ENCODE assay signal across 15 mouse cellular contexts in the genomic region with DNA sequence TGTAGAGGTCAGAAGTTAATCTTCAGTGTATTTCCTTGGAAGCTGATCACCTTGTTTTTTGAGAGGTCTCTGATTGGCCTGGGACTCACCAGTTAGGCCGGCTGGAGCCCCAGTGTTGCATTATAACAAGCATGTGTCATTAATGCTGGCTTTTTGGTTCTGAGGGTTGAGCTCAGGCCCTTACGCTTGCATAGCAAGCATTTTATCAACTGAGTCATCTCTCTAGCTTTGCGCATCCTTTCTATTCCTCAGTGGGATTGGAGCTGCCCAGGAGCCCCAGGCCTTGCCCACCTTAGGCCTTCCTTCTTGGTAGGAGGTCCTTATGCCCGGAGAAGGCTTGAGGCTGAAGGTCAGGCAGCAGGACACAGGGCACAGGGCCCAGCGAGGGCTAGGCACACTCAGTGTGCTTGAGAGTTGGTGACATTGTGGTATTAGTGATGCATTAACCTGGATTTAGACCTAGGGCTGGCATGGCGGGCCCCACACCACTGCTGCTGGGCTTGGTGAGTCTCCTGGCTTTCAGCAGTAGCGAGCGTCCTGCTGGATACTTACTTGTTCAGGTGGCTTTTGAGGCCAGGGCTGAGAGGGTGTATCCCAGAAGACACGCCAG. TPM values are rescaled to one million over a fixed set of nuclear protein-coding genes. Genes with fewer than 3 reads are reported as not detected.
DNase-seq lines count a peak whose midpoint lies in the region; ATAC-seq lines count a peak whose summit lies in the region.
"Had no signal": no experiment of that assay in that cellular context is flagged by ENCODE, and none has a peak within 500 bp of the region (broad histone marks: within the 10 kb centered on the region; RNA-seq: fewer than 3 reads in every experiment).

No protein-coding gene starts in this region.

- WGBS in heart, embryonic 12.5 days = 60% methylated on average over 9 of the region's 9 CpGs
- 78% methylated on average over 9 of the region's 9 CpGs for WGBS in midbrain, embryonic 11.5 days
- 79% methylated on average over 9 of the region's 9 CpGs for WGBS in midbrain, embryonic 16.5 days
- 72% methylated on average over 9 of the region's 9 CpGs for WGBS in limb, embryonic 12.5 days
- WGBS in liver, embryonic 12.5 days (ENCODE audit: insufficient replicate concordance) = 59% methylated on average over 9 of the region's 9 CpGs

- H3K36me3 ChIP-seq in heart, embryonic 12.5 days = no peaks in the 10 kb centered on the region
- H3K36me3 ChIP-seq in midbrain, embryonic 11.5 days (ENCODE audit: control insufficient read depth, insufficient read depth, low read length) = no peaks in the 10 kb centered on the region
- no peaks in the 10 kb centered on the region for H3K36me3 ChIP-seq in midbrain, embryonic 16.5 days (ENCODE audit: control insufficient read depth, insufficient read depth, low read length)
- no peaks in the 10 kb centered on the region for H3K36me3 ChIP-seq in limb, embryonic 12.5 days
- no peaks in the 10 kb centered on the region for H3K36me3 ChIP-seq in liver, embryonic 12.5 days

- H3K9me3 ChIP-seq in heart, embryonic 12.5 days (replicated peaks) = no peaks in the 10 kb centered on the region
- no peaks in the 10 kb centered on the region for H3K9me3 ChIP-seq in midbrain, embryonic 11.5 days (ENCODE audit: control insufficient read depth, low read length)
- H3K9me3 ChIP-seq in midbrain, embryonic 16.5 days (replicated peaks; ENCODE audit: control insufficient read depth, low read length, poor library complexity, severe bottlenecking) = no peaks in the 10 kb centered on the region
- no peaks in the 10 kb centered on the region for H3K9me3 ChIP-seq in limb, embryonic 12.5 days
- H3K9me3 ChIP-seq in liver, embryonic 12.5 days (replicated peaks) = no peaks in the 10 kb centered on the region

- no peaks in the 10 kb centered on the region for H3K27me3 ChIP-seq in heart, embryonic 12.5 days (replicated peaks)
- H3K27me3 ChIP-seq in midbrain, embryonic 11.5 days (ENCODE audit: control insufficient read depth, insufficient read depth, low read length) = no peaks in the 10 kb centered on the region
- H3K27me3 ChIP-seq in midbrain, embryonic 16.5 days (ENCODE audit: control insufficient read depth, insufficient read depth, low read depth, low read length) = no peaks in the 10 kb centered on the region
- H3K27me3 ChIP-seq in limb, embryonic 12.5 days = no peaks in the 10 kb centered on the region
- H3K27me3 ChIP-seq in liver, embryonic 12.5 days (replicated peaks) = peaks cover 16% of the 10 kb centered on the region

- intact Hi-C loops in heart, postnatal 25 days (cut with DNase I) = no loop called here

- H3K27ac ChIP-seq in heart, embryonic 12.5 days (ENCODE audit: poor library complexity, severe bottlenecking) = peak overlapping the region; percentile 72
- no peak overlapping the region for H3K27ac ChIP-seq in midbrain, embryonic 11.5 days (ENCODE audit: low read depth, low read length)
- H3K27ac ChIP-seq in midbrain, embryonic 16.5 days (ENCODE audit: low read length) = no peak overlapping the region
- peak overlapping the region; percentile 94 for H3K27ac ChIP-seq in limb, embryonic 12.5 days
- no peak overlapping the region for H3K27ac ChIP-seq in liver, embryonic 12.5 days

- ATAC-seq in heart, embryonic 12.5 days (ENCODE audit: insufficient number of reproducible peaks, low FRiP score) = no peak
- no peak for ATAC-seq in midbrain, embryonic 11.5 days (ENCODE audit: low FRiP score)
- ATAC-seq in midbrain, embryonic 16.5 days = no peak
- no peak for ATAC-seq in limb, embryonic 12.5 days (ENCODE audit: insufficient number of reproducible peaks, insufficient read depth, low FRiP score, low TSS enrichment, low read depth)
- ATAC-seq in liver, embryonic 12.5 days = no peak
- ATAC-seq: forebrain, embryonic 16.5 days had no signal

- no peak overlapping the region for H3K9ac ChIP-seq in heart, embryonic 12.5 days
- no peak overlapping the region for H3K9ac ChIP-seq in midbrain, embryonic 11.5 days (ENCODE audit: low read length)
- no peak overlapping the region for H3K9ac ChIP-seq in midbrain, embryonic 16.5 days (ENCODE audit: low read depth, low read length)
- no peak overlapping the region for H3K9ac ChIP-seq in limb, embryonic 12.5 days (replicated peaks)
- no peak overlapping the region for H3K9ac ChIP-seq in liver, embryonic 12.5 days

- peaks cover 99% of the 10 kb centered on the region for H3K4me1 ChIP-seq in heart, embryonic 12.5 days (replicated peaks)
- peaks cover 82% of the 10 kb centered on the region for H3K4me1 ChIP-seq in midbrain, embryonic 11.5 days (ENCODE audit: control insufficient read depth, insufficient read depth, low read length)
- H3K4me1 ChIP-seq in midbrain, embryonic 16.5 days (ENCODE audit: control insufficient read depth, insufficient read depth, low read length) = peaks cover 41% of the 10 kb centered on the region
- H3K4me1 ChIP-seq in limb, embryonic 12.5 days (replicated peaks) = peaks cover 99% of the 10 kb centered on the region
- H3K4me1 ChIP-seq in liver, embryonic 12.5 days = peaks cover 82% of the 10 kb centered on the region

- peak overlapping the region; percentile 22; the same call in 1 of the 2 replicates for H3K4me2 ChIP-seq in heart, embryonic 12.5 days
- no peak overlapping the region for H3K4me2 ChIP-seq in midbrain, embryonic 11.5 days
- H3K4me2 ChIP-seq in midbrain, embryonic 16.5 days (ENCODE audit: low read length) = no peak overlapping the region
- no peak overlapping the region for H3K4me2 ChIP-seq in limb, embryonic 12.5 days
- H3K4me2 ChIP-seq in liver, embryonic 12.5 days = no peak overlapping the region

- no peak overlapping the region for H3K4me3 ChIP-seq in heart, embryonic 12.5 days
- H3K4me3 ChIP-seq in midbrain, embryonic 11.5 days (ENCODE audit: low read depth, low read length) = no peak overlapping the region
- H3K4me3 ChIP-seq in midbrain, embryonic 16.5 days (ENCODE audit: low read depth, low read length) = no peak overlapping the region
- no peak overlapping the region for H3K4me3 ChIP-seq in limb, embryonic 12.5 days (replicated peaks)
- H3K4me3 ChIP-seq in liver, embryonic 12.5 days = no peak overlapping the region

- no peak for DNase-seq in heart, postnatal 25 days (ENCODE audit: low spot score)
- DNase-seq in midbrain, embryonic 11.5 days (ENCODE audit: low spot score, missing footprints) = peak; percentile 81
- DNase-seq in kidney, adult 8-10 months = peak; percentile 86 to 91
- DNase-seq in urinary bladder, postnatal 10 days (ENCODE audit: low spot score) = no peak
- DNase-seq: adrenal gland, postnatal 25 days; B cell, adult 2 months; cerebellum, adult 18-20 months; lung, postnatal 14 days; spleen, adult 18-20 months; thymus, postnatal 25 days had no signal

RNA-seq across cellular contexts. Expression of gene Glis2, which starts 6.3 kb away (rescaled TPM):
- polyA plus RNA-seq in heart, embryonic 12.5 days (2016; fragmentation: Nextera tagmentation; extraction: Ambion mirVana) = 24.9 and 25.5 TPM in 2 replicates
- 10 to 100 TPM; 16.6 to 20.3 TPM for total RNA-seq in heart, postnatal 25 days (2021)
- polyA plus RNA-seq in midbrain, embryonic 11.5 days (2014; fragmentation: Nextera tagmentation; extraction: Ambion mirVana) = 16.6 and 27.2 TPM in 2 replicates
- polyA plus RNA-seq in midbrain, embryonic 16.5 days (2015; fragmentation: Nextera tagmentation; extraction: Ambion mirVana) = 13.0 and 14.0 TPM in 2 replicates
- polyA plus RNA-seq in limb, embryonic 12.5 days (2016; fragmentation: Nextera tagmentation; extraction: Ambion mirVana) = 28.4 and 32.6 TPM in 2 replicates
- polyA plus RNA-seq in liver, embryonic 12.5 days (2016; fragmentation: Nextera tagmentation; extraction: Ambion mirVana) = 6.1 and 7.3 TPM in 2 replicates

RNA-seq across cellular contexts. Expression of gene Pam16, which starts 24.0 kb away (rescaled TPM):
- 127 and 128 TPM in 2 replicates for polyA plus RNA-seq in heart, embryonic 12.5 days (2016; fragmentation: Nextera tagmentation; extraction: Ambion mirVana)
- total RNA-seq in heart, postnatal 25 days (2021) = 100 to 1,000 TPM; 129 to 141 TPM
- 97.1 and 99.1 TPM in 2 replicates for polyA plus RNA-seq in midbrain, embryonic 11.5 days (2014; fragmentation: Nextera tagmentation; extraction: Ambion mirVana)
- polyA plus RNA-seq in midbrain, embryonic 16.5 days (2015; fragmentation: Nextera tagmentation; extraction: Ambion mirVana) = 144 and 153 TPM in 2 replicates
- polyA plus RNA-seq in limb, embryonic 12.5 days (2016; fragmentation: Nextera tagmentation; extraction: Ambion mirVana) = 111 and 120 TPM in 2 replicates
- 76.2 and 81.9 TPM in 2 replicates for polyA plus RNA-seq in liver, embryonic 12.5 days (2016; fragmentation: Nextera tagmentation; extraction: Ambion mirVana)

RNA-seq across cellular contexts. Expression of gene Vasn, which starts 38.9 kb away (rescaled TPM):
- 14.8 and 16.4 TPM in 2 replicates for polyA plus RNA-seq in heart, embryonic 12.5 days (2016; fragmentation: Nextera tagmentation; extraction: Ambion mirVana)
- 10 to 100 TPM in 1 of 2 experiments, 1 to 10 TPM in 1; 9.8 to 12.0 TPM for total RNA-seq in heart, postnatal 25 days (2021)
- 6.1 and 7.0 TPM in 2 replicates for polyA plus RNA-seq in midbrain, embryonic 11.5 days (2014; fragmentation: Nextera tagmentation; extraction: Ambion mirVana)
- polyA plus RNA-seq in midbrain, embryonic 16.5 days (2015; fragmentation: Nextera tagmentation; extraction: Ambion mirVana) = 4.2 and 4.3 TPM in 2 replicates
- 29.4 and 30.4 TPM in 2 replicates for polyA plus RNA-seq in limb, embryonic 12.5 days (2016; fragmentation: Nextera tagmentation; extraction: Ambion mirVana)
- 4.7 and 5.0 TPM in 2 replicates for polyA plus RNA-seq in liver, embryonic 12.5 days (2016; fragmentation: Nextera tagmentation; extraction: Ambion mirVana)

RNA-seq across cellular contexts. Expression of gene Dnaja3, which starts 39.0 kb away (rescaled TPM):
- polyA plus RNA-seq in heart, embryonic 12.5 days (2016; fragmentation: Nextera tagmentation; extraction: Ambion mirVana) = 77.6 and 77.7 TPM in 2 replicates
- 100 to 1,000 TPM; 149 TPM for total RNA-seq in heart, postnatal 25 days (2021)
- 53.4 and 57.0 TPM in 2 replicates for polyA plus RNA-seq in midbrain, embryonic 11.5 days (2014; fragmentation: Nextera tagmentation; extraction: Ambion mirVana)
- polyA plus RNA-seq in midbrain, embryonic 16.5 days (2015; fragmentation: Nextera tagmentation; extraction: Ambion mirVana) = 69.2 and 70.2 TPM in 2 replicates
- polyA plus RNA-seq in limb, embryonic 12.5 days (2016; fragmentation: Nextera tagmentation; extraction: Ambion mirVana) = 55.1 and 58.0 TPM in 2 replicates
- polyA plus RNA-seq in liver, embryonic 12.5 days (2016; fragmentation: Nextera tagmentation; extraction: Ambion mirVana) = 69.2 and 74.2 TPM in 2 replicates

RNA-seq across cellular contexts. Expression of gene Tfap4, which starts 41.2 kb away (rescaled TPM):
- 8.1 and 8.4 TPM in 2 replicates for polyA plus RNA-seq in heart, embryonic 12.5 days (2016; fragmentation: Nextera tagmentation; extraction: Ambion mirVana)
- total RNA-seq in heart, postnatal 25 days (2021) = 1 to 10 TPM; 3.5 to 4.2 TPM
- 18.2 and 18.9 TPM in 2 replicates for polyA plus RNA-seq in midbrain, embryonic 11.5 days (2014; fragmentation: Nextera tagmentation; extraction: Ambion mirVana)
- 8.0 and 9.1 TPM in 2 replicates for polyA plus RNA-seq in midbrain, embryonic 16.5 days (2015; fragmentation: Nextera tagmentation; extraction: Ambion mirVana)
- 29.1 and 31.0 TPM in 2 replicates for polyA plus RNA-seq in limb, embryonic 12.5 days (2016; fragmentation: Nextera tagmentation; extraction: Ambion mirVana)
- polyA plus RNA-seq in liver, embryonic 12.5 days (2016; fragmentation: Nextera tagmentation; extraction: Ambion mirVana) = 13.3 and 14.3 TPM in 2 replicates

Comparison
In these comparisons a context has a peak if more than half of its experiments do, and no peak if none do; other contexts are left out.
1. H3K27ac ChIP-seq: peak in heart, embryonic 12.5 days (single experiment) and limb, embryonic 12.5 days (single experiment); none in midbrain, embryonic 11.5 days (single experiment), midbrain, embryonic 16.5 days (single experiment) and liver, embryonic 12.5 days (single experiment).
2. DNase-seq: peak in midbrain, embryonic 11.5 days (single experiment) and kidney, adult 8-10 months (2 of 2); none in heart, postnatal 25 days (single experiment) and urinary bladder, postnatal 10 days (single experiment).